Mouse (Mus musculus) embryo, embryonic 11.5 days (tissue): ENCODE results near the gene Smg6.
A peak's percentile ranks its signal among the peaks of the same experiment; 100 is the strongest.

Experiments used
- DNase-seq: peaks from one replicate; pipeline ENCODE4 v3.0.0-alpha.2; 2012; ENCODE audit warnings: low read depth, low spot score

Gene Smg6

DNA sequence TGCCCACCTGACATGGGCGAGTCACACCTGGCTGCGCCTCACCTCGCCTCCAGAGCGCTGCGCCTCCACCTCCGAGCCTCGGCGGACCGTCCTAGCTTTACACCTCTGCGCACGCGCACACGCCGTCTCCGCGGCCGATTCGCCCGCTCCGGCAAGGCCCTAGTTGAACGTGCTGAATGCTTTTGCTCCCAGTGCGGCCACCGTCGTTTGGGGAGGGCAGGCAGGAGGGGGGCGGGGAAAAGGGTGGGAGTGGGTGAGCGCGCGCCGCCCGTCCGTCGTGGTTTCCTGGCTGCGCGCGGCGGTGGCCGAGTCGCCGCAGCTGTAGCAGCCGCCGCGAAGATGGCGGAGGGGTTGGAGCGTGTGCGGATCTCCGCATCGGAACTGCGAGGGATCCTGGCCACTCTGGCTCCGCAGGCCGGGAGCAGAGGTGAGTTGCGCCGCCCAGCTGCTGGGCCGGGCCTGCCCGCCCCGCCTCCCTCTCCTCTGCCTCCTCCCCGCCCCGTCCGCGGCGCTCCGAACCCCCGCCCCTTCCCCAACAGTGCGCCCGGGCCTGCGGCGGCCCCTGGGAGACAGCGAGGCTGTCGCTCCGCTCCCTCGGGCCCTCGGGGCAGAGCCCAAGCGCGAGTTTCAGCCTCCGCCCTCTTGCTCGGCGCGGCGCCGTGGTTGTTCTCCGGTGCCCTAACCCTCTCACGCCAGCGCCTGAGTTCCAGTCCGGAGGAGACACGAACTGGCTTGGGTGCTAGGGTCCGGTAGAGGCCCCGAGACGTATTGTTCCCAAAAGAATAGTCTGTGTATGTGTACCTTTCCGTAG is at the start of gene Smg6, which contains the start of gene Srr:
Gene Smg6, plus strand, starts transcription at position 247 of the 811 bp plus-strand sequence.
Gene Srr, minus strand, starts transcription at position 372 of the 811 bp plus-strand sequence.
- peak; percentile 96 for DNase-seq

DNA sequence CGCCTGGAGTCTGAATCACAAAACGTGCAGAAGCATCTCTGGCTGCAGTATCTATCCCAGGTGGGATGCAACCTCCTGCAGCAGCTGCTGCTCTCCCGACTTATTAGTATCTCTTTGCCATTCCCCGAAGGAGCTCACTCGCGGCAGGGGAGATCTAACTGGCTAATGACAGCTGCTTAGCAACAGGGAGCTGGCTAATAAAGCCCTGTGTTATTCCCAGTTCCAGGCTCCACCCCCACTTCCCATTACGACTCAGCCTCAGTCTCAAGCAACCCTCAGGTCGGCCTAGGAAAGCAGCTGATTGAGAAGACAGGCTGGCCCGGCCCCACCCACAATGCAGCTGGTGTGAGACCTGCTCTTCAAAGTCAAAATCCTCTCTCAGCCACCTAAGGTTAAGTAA is 48.8 kb upstream of the Smg6 start:
- DNase-seq, result no peak

DNA sequence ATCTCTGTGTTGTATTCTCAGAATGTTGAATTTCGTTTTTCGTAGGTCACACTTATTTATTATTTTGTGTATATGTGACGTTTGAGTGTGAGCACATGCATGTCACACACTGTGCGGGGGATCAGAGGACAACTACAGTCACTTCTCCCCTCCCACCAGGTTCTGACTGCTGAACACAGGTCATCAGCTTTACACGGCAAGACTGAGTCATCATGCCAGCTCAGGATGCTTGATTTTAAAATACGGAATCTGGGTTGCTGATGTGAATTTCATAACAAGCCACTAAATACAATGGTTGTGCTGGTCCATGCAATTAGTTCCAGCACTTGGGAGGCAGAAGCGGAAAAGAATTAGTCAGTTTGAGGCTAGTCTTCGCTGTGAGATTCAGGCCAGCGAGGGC is 44.6 kb upstream of the Smg6 start:
- DNase-seq, result no peak

DNA sequence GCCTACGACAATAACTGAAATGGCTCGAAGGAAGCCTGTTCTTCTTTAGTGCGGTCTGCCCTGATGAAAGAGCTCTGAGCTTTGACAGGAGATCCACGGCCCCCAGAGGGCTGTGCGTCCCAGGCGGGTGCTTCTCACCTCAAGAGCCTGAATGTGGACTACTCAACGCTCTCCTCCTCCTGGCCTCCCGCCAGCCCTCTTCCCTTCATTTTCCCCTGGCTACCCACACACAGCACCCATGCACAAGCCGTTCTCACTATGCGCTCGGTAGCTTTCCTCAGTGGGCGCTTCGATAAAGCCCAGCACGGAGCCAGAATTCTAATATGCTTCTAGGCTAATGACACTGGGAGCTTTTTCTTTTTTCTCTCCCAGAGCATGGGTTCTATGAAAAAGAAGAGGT is 43.6 kb upstream of the Smg6 start:
- DNase-seq, result no peak

DNA sequence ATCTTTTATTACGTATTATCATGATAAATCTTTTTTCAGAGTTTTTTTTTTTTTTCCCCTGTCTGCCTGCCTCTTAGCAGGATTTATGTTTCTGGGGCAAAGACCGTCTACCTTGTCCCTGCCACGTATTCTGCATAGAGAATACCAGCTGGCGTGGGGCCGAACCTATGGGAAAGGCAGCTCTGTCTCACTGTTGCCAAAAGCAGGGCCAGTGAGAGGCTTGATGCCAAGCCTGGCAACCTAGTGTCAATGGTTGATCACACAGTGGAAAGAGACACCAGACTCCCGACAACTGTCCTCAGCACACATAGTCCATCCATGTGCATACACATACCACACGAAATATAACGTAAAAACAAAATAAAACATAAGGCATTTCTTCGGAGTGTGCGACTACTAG is 42.5 kb upstream of the Smg6 start:
- DNase-seq, result no peak

DNA sequence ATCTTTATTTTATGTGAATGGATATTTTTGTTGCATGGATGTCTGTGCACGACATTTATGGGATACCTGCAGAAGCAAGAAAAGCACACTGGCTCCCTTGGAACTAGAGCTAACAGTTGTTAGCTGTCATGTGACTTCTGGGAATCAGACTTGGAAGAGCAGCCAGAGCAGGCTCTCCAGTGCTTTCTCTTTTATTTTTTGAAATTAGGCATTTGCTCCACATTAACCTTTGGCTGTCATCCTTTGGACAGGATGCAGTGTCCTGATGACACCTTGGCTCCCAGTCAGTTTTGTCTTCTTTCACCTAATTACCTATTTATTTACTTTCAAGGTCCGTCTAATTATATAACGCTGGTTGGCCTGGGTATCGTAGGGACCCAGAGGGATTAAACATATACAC is 31.0 kb upstream of the Smg6 start:
- no peak for DNase-seq

DNA sequence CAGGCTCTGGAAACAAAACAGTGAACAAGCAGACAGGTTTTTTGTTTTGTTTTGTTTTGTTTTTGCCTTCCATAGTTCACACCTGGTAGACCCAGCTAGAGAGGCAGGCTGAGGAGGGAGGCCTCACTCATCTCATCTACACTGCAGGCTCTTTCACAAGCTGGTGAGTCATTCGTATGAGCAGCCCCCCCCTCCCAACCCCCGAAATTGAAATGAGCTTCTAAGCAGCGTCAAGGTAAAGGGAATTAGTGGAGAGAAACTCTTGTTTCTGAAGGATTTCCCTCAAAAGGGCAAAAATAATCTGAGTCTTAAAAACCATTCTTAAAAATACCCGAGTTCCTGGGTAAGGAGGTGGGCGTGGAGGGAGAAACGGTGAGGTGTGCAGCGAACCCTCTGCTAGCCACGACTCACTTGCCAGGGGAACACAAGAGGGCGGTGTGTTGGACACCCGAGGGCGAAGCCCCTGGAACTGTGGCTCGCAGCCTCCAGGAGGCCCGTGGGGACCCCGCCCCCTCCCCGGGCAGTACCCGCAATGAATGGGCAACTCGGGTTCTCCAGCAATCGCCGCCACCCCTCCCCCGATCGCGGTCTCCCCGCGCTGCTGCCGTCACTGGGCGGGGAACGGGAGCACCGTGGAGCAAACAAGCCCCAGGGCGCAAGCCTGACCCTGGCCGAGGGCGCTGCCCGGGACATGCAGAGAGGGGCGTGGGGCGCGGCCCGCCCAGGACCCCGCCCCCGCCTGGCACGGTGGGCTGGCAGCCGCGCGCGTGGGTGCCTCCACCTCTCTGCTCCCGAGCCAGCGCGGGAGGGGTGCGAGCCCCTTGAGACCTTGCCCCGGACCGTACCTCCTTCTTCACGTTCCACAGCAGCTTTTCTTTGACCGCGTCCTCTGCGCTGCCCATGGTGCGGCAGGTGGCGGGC is 29.4 kb upstream of the Smg6 start:
- peak; percentile 20 for DNase-seq

DNA sequence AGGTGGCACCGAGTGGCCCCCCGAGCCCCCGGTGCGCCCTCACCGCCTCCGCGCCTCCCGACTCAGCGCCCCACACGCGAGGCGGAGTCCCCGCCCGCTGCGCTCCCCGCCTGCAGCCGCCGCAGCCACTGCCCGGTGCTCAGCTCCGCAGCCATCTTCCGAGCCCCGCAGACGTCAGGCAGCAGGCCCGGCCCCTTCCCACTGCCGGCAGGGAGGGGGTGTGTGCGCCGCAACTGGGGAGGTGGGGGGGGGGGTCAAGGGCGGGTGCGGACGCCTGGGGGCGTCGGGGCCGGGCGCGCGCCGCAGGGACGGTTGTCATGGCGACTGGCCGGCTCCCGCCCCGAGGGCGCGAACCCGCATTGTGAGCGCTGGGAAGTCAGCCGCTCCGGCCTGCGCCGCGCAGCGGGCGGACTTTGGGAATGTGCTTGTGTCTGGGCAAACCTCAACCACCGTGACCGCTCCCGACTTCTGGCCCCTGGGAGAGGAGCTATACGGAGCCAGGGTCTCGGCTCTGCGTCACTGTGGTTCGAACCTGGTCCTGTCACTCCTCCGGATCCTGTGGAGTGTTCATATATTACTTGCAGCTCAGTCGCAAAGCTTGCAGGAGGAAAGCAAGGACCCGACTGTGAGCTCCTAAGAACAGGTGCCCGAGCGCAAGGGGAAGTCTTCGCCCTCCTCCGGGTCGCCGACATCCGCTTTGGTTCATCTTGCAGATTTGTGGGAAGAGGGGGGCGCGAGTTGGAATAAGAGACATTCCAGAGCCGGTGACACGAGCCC is 28.5 kb upstream of the Smg6 start, which contains the start of gene Sgsm2:
Gene Sgsm2, minus strand, starts transcription at position 160 of the 777 bp plus-strand sequence.
- peak; percentile 60 for DNase-seq

DNA sequence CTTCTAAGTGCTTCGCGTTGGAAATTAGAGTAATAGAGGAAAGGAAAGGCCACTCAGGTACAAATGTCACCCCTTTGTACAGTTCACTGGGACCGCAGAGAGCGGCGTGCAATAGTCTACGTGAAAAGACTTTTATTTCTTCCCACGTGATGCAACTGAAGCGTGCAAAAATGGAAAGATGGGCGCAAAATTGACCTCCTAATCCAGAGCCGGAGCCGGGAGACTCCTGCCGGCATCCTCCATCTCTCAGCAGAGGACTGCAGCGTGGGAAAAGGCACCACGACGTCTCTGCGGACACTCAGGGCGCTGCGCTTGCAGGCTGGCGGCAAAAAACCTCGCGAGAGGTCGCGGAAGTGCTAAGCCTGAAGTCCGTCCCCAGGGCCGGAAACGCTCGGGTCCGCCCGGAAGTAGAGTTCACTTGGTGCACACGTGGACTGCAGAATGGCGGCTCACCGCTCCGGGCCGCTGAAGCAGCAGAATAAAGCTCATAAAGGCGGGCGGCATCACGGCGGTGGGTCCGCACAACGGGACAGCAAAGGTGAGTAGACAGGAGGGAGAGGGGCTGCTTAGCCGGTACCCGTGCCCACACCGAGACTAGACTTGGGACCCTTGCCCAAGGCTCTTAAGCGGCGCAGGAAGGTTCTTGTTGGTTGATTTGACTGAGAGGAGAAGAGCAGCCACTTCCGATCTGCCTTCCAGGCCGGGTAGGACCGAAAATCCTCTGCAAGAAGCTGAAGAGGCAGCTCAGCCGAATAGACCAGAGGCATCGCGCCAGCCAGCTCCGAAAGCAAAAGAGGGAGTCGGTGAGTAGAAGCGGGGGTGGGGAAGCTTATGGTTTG is 27.7 kb upstream of the Smg6 start, which contains the start of gene Tsr1:
Gene Tsr1, plus strand, starts transcription at position 394 of the 839 bp plus-strand sequence.
- DNase-seq, result peak; percentile 87

DNA sequence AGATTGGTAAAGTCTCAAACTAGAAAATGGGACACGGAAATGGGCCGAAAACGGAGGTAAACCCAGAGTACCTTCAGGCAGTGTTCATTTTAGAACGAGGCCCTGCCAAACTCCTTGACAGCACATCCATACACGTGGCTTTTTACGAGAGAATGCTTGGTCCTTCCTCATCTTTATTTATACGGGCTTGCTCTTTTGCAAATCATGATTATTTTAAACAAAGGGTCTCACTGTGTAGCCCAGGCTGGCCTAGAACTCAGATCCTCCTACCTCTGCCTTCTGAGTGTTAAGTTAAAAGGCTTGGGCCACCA is 27.2 kb upstream of the Smg6 start:
- no peak for DNase-seq

DNA sequence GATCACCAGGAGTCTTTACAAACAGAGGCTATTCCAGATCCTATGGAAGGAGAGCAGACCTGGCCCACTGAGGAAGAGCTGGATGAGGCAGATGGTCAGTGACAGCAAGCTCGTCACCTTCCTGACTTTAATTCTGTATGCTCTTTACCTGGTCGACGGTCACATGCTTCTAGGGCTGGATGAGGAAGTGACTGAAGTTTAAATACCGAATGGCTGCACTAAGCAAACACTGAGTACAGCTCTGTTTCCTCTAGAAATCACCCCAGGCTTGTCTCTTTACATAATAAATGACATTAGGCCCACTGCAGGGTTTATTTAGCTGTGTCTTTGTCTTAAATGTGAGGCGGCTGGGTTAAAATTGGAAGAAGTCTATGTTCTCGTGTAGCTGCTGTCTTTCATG is 24.1 kb upstream of the Smg6 start:
- no peak for DNase-seq

DNA sequence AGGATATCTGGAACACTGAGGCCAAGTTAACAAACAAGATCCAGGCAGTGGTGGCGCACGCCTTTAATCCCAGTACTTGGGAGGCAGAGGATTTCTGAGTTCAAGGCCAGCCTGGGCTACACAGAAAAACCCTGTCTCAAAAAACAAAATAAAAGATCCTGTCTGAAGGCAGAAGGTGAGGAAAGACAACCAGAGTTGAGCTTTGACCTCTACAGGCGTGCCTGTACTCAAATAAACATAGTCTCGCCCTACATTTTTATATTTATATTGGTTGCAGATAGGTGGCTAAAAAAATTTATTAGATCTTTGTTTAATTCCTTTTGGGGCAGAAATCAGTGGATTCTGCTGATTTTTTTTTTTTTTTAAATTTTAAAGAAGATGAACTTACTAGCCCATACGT is 23.2 kb upstream of the Smg6 start:
- DNase-seq, result no peak

DNA sequence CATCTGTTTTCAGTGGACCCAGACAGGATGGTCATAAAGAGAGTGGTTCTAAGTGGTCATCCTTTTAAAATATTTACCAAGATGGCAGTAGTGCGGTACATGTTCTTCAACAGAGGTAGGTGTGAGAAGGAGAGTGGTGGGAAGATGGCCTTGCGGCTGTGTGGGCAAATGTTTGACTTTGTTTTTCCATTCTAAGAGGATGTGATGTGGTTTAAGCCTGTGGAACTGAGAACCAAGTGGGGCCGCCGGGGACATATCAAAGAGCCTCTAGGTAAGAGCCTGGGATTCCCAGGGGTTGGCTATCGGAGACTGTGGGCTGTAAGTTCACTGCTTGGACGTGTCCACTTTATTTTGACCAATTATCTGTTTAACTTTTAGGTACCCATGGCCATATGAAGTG is 17.8 kb upstream of the Smg6 start:
- DNase-seq, result no peak

DNA sequence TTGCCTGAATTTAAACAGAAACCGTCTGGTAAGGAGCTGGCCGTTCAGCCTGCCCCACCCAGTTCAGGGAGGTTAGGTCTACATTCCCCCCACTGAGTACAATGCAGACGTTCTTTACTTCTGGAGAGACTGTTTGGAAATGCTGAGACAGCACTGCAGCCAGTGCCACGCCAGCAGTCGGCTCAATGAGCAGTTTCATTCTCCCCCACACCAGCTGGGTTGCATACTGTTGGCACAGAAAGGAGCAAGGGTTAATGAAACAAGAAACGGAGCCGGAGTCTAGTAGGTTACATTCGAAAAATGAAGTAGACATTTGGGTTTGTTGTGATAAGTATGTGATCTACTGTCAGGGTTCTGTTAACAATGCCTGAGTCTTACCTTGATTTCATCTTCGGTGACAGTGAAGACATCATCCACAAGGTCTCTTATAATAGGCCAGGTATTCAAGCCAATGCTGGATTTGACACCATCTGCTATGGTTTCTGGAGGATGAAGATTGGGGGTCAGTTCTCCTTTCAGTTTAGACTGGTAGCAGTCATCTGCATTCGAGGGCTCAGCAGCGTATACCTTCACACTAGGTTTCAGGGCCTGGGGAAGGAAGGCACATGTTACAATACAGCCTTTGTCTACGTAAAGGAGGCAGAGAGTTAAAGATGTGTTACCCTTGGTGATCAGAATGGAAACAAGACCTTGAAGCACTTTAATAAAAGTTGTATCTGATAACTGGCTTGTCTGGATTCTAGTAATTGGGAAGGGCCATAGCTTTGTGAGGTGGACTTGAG is 16.8 kb upstream of the Smg6 start:
- DNase-seq, result no peak

DNA sequence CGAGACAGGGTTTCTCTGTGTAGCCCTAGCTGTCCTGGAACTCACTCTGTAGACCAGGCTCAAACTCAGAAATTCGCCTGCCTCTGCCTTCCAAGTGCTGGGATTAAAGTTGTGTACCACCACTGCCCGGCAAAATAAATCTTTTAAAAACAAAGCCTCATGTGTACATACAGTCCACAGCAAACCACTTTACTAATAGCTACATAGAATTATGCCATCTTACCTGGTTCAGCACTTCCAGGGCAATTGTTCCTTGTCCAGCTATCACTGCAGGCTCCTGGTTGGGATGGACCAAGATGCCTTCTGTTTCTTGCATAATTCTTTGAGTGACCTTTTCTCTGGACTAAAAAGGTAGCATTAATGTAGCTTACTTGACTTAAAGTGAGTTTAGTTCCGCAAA is 15.6 kb upstream of the Smg6 start:
- no peak for DNase-seq

DNA sequence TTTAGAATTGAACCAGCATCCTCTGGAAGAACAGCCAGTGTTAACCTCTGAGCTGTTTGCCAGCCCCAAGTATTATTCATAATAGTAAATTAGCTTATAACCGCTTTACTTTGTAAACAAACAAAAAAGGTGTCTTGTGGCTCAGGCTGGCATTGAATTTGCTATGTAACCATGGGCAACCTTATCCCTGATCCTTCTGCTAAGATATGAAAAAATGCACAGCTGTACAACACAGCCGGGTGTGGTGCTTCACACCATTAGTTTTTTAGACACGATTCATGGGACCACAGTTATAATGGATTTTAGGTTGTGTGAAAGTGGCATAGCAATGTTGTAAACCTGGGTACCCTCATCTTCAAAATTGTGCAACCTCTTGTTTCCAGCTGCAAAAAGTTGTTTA is 13.1 kb upstream of the Smg6 start:
- DNase-seq, result no peak

DNA sequence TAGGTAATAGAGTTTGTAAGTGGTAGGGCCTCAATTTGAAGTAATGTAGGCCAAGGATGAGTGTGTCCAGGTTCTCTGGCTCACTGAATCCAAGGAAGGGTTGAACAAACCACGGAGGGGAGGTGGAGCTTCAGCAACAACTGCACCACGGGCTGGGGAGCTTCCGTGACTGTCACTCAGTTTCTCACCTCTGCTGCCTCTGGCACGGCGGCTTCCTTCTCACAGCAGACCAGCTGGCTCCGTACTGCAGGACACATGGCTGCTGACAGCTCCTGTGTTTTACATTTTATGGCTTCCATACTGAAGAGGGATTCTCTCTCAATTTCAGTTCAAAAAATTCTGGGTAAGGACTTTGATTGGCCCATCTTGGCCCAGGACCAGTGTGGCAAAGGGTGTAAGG is 6.4 kb upstream of the Smg6 start:
- DNase-seq, result no peak

DNA sequence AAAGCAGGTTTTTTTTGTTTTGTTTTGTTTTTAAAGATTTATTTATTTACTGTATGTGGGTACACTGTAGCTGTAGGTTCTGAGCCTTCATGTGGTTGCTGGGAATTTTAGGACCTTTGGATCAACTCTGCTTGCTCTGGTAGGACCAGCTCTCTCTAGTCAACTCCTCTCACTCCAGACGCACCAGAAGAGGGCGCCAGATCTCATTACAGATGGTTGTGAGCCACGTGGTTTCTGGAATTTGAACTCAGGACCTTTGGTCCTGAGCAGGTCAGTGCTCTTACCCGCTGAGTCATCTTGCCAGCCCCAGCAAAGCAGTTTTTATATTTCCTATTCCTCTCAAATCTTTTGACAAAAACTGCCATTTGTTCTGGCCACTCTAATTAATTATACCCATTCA is 1.5 kb upstream of the Smg6 start:
- no peak for DNase-seq

DNA sequence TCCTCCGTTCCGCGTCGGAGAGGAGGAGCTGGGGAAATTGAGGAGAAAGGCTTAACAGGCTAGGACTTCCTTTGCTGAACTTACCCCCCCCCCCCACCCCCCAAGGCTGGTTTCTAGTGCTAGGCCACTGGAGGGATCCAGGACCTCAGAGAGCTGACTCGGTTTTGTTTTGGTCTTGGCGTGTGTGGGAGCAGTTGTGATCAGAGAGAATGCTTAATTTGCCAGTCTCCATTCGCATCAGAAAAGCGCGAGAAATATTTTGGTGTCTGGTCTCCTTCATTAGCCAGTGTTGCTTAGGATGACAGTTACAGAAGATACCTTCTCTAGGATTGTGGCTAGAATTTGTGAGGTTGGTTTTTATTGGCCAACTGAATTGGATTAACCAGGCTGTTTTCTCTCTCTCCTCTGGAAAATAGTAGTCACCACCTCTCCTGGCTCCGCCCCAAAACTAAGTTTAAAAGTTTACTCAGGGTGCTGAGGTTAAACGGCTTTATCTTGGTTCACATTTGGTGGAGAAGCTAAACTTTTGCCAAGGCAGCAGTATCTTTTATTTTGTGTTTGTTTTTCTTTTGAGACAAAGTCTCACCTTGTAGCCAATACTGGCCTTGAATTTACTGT is 874 bp downstream of the Smg6 start:
- no peak for DNase-seq

DNA sequence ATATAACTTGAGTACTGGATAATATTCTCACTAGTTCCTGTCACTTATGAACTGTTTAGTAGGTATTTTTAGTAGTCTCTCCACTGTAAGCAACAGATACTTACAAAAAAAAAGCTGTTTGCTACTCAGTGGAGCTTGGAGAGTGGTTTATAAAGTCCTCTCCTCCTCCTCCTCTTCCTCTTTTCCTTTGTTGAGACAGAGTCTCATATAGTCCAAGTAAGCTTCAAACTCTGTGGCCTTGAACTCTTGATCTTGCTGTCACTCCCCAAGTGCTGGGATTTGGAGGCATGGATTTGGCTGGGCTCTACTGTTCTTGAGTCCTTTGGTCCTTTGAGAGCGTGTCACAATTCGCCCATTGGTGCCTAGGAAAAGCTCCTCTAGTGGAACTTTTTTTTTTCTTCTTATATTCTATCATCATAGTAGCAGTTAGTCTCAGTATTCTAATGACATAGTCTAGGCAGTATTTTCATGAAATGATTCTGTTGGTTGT is 1.7 kb downstream of the Smg6 start:
- DNase-seq, result no peak
